Mouse (Mus musculus) heart, embryonic 11.5 days (tissue): ENCODE results near the gene Myo16. TPM values are rescaled to one million over a fixed set of nuclear protein-coding genes. Genes with fewer than 3 reads are reported as not detected.

Experiments used
- ATAC-seq: fragments of 200-750 bp; cut with Nextera tagmentation; replicated peaks from 2 replicates; pipeline ENCODE4 v1.8.0; 2017; ENCODE audit warnings: moderate library complexity; ENCODE audit not compliant: insufficient number of reproducible peaks, low FRiP score, low TSS enrichment
- H3K27ac ChIP-seq: fragments of 300-500 bp; sonication (generic); 2 replicates; pipeline ENCODE4 v1.5.1; 2014; ENCODE audit warnings: mild to moderate bottlenecking, low read depth, low read length
- H3K27me3 ChIP-seq: fragments of 300-500 bp; sonication (generic); 2 replicates; pipeline ENCODE4 v1.6.1; 2014; ENCODE audit warnings: mild to moderate bottlenecking, low read length, mixed read lengths; ENCODE audit not compliant: control insufficient read depth, insufficient read depth
- H3K36me3 ChIP-seq: fragments of 300-500 bp; sonication (generic); 2 replicates; pipeline ENCODE4 v1.6.1; 2014; ENCODE audit warnings: mild to moderate bottlenecking, low read length, moderate library complexity, mixed read lengths; ENCODE audit not compliant: control insufficient read depth, insufficient read depth
- H3K4me1 ChIP-seq: fragments of 300-500 bp; sonication (generic); 2 replicates; pipeline ENCODE4 v1.6.1; 2014; ENCODE audit warnings: low read length; ENCODE audit not compliant: control insufficient read depth, insufficient read depth
- H3K4me2 ChIP-seq: fragments of 300-500 bp; sonication (generic); 2 replicates; pipeline ENCODE4 v1.6.1; 2014; ENCODE audit warnings: mild to moderate bottlenecking, moderate library complexity
- H3K4me3 ChIP-seq: fragments of 300-500 bp; sonication (generic); 2 replicates; pipeline ENCODE4 v1.5.1; 2014; ENCODE audit warnings: low read depth, low read length
- H3K9ac ChIP-seq: fragments of 300-500 bp; sonication (generic); 2 replicates; pipeline ENCODE4 v1.6.1; 2014; ENCODE audit warnings: mild to moderate bottlenecking, low read depth, low read length, moderate library complexity
- H3K9me3 ChIP-seq: fragments of 300-500 bp; sonication (generic); replicated peaks from 2 replicates; pipeline ENCODE4 v1.6.1; 2016; ENCODE audit warnings: low read length; ENCODE audit not compliant: control insufficient read depth
- WGBS: fragments of 180-500 bp; shearing (Covaris S2); extraction: QIAGEN DNeasy Blood & Tissue Kit; methylation state at CpG from one replicate; pipeline ENCODE4 v1.1.7; 2014; ENCODE audit not compliant: insufficient replicate concordance; 5-methylcytosine and 5-hydroxymethylcytosine counted together
- polyA plus RNA-seq: library from polyadenylated mRNA; unstranded; fragments of >200 nt; fragmentation: Nextera tagmentation; extraction: Ambion mirVana; gene quantifications from 2 replicates; pipeline ENCODE4 v1.2.1, GENCODE M21; 2014

The Myo16 gene
- polyA plus RNA-seq, 1 experiment from 2014 or later = 2.5 TPM

GRCm38 (mm10) chr8:10199301-10199700, 45.6 kb downstream of the Myo16 start:
- H3K4me1 ChIP-seq = no peaks in the 10 kb centered on the region
- H3K9ac ChIP-seq = no peak overlapping the region
- no peaks in the 10 kb centered on the region for H3K36me3 ChIP-seq
- H3K4me3 ChIP-seq = no peak overlapping the region
- ATAC-seq = no peak
- no peaks in the 10 kb centered on the region for H3K9me3 ChIP-seq
- WGBS = 77% methylated on average over 5 of the region's 5 CpGs
- no peak overlapping the region for H3K4me2 ChIP-seq
- H3K27me3 ChIP-seq = no peaks in the 10 kb centered on the region
- H3K27ac ChIP-seq = no peak overlapping the region

GRCm38 (mm10) chr8:10200042-10200441, 46.3 kb downstream of the Myo16 start:
- Histone ChIP-seq H3K4me2 (no peak overlapping the region), H3K9me3 (no peaks in the 10 kb centered on the region), H3K27me3 (no peaks in the 10 kb centered on the region), H3K4me1 (no peaks in the 10 kb centered on the region), H3K9ac (no peak overlapping the region), H3K4me3 (no peak overlapping the region), H3K36me3 (no peaks in the 10 kb centered on the region), H3K27ac (no peak overlapping the region)
- no peak for ATAC-seq
- 49% methylated on average over 8 of the region's 8 CpGs for WGBS

- Histone ChIP-seq H3K27ac (no peak overlapping the region), H3K9me3 (no peaks in the 10 kb centered on the region), H3K9ac (no peak overlapping the region), H3K4me1 (no peaks in the 10 kb centered on the region), H3K4me2 (no peak overlapping the region), H3K36me3 (no peaks in the 10 kb centered on the region), H3K27me3 (no peaks in the 10 kb centered on the region), H3K4me3 (no peak overlapping the region)
- no peak for ATAC-seq
- WGBS = 62% methylated on average over 3 of the region's 3 CpGs
These were observed 61.3 kb downstream of the Myo16 start for GRCm38 (mm10) chr8:10215023-10215422.

GRCm38 (mm10) chr8:10219761-10220276, 66.1 kb downstream of the Myo16 start:
- ATAC-seq = no peak
- no peak overlapping the region for H3K4me2 ChIP-seq
- no peaks in the 10 kb centered on the region for H3K36me3 ChIP-seq
- no peaks in the 10 kb centered on the region for H3K4me1 ChIP-seq
- no peak overlapping the region for H3K4me3 ChIP-seq
- no peaks in the 10 kb centered on the region for H3K27me3 ChIP-seq
- no peaks in the 10 kb centered on the region for H3K9me3 ChIP-seq
- H3K9ac ChIP-seq = no peak overlapping the region
- WGBS = 72% methylated on average over 5 of the region's 5 CpGs
- H3K27ac ChIP-seq = no peak overlapping the region

- no peaks in the 10 kb centered on the region for H3K36me3 ChIP-seq
- H3K4me2 ChIP-seq = no peak overlapping the region
- H3K27ac ChIP-seq = no peak overlapping the region
- WGBS = 42% methylated on average over 2 of the region's 2 CpGs
- no peaks in the 10 kb centered on the region for H3K4me1 ChIP-seq
- ATAC-seq = no peak
- no peaks in the 10 kb centered on the region for H3K27me3 ChIP-seq
- H3K4me3 ChIP-seq = no peak overlapping the region
- H3K9ac ChIP-seq = no peak overlapping the region
- H3K9me3 ChIP-seq = no peaks in the 10 kb centered on the region
These were observed 69.1 kb downstream of the Myo16 start for GRCm38 (mm10) chr8:10222770-10223169.

GRCm38 (mm10) chr8:10223528-10224194, 70.0 kb downstream of the Myo16 start:
- Histone ChIP-seq H3K9ac (no peak overlapping the region), H3K4me1 (no peaks in the 10 kb centered on the region), H3K4me2 (no peak overlapping the region), H3K27ac (no peak overlapping the region), H3K4me3 (no peak overlapping the region), H3K27me3 (no peaks in the 10 kb centered on the region), H3K9me3 (no peaks in the 10 kb centered on the region), H3K36me3 (no peaks in the 10 kb centered on the region)
- WGBS = 45% methylated on average over 6 of the region's 6 CpGs
- ATAC-seq = no peak

- ATAC-seq = no peak
- 76% methylated on average over 10 of the region's 10 CpGs for WGBS
- H3K27ac ChIP-seq = no peak overlapping the region
These were observed 70.7 kb downstream of the Myo16 start for GRCm38 (mm10) chr8:10224305-10224971.

GRCm38 (mm10) chr8:10225018-10225417, 71.3 kb downstream of the Myo16 start:
- 69% methylated on average over 2 of the region's 2 CpGs for WGBS
- H3K36me3 ChIP-seq = no peaks in the 10 kb centered on the region
- no peak overlapping the region for H3K4me3 ChIP-seq
- H3K9ac ChIP-seq = no peak overlapping the region
- ATAC-seq = no peak
- no peak overlapping the region for H3K27ac ChIP-seq
- no peaks in the 10 kb centered on the region for H3K9me3 ChIP-seq
- no peak overlapping the region for H3K4me2 ChIP-seq
- no peaks in the 10 kb centered on the region for H3K4me1 ChIP-seq
- H3K27me3 ChIP-seq = no peaks in the 10 kb centered on the region

More at GRCm38 (mm10) chr8:10224305-10224971, 70.7 kb downstream of the Myo16 start:
- Histone ChIP-seq H3K27me3 (no peaks in the 10 kb centered on the region), H3K4me2 (no peak overlapping the region), H3K4me3 (no peak overlapping the region), H3K9ac (no peak overlapping the region), H3K9me3 (no peaks in the 10 kb centered on the region), H3K4me1 (no peaks in the 10 kb centered on the region), H3K36me3 (no peaks in the 10 kb centered on the region)
